Mouse (Mus musculus): Measurements from ENCODE around the gene Cldn4.

Cldn4 gene

GRCm38 (mm10) chr5:134946857-134947255, at the start of gene Cldn4:
Cldn4 (minus strand) TSS chr5:134946934.
- in situ Hi-C loops (cut with MboI, MseI), result no loop called here

DNA sequence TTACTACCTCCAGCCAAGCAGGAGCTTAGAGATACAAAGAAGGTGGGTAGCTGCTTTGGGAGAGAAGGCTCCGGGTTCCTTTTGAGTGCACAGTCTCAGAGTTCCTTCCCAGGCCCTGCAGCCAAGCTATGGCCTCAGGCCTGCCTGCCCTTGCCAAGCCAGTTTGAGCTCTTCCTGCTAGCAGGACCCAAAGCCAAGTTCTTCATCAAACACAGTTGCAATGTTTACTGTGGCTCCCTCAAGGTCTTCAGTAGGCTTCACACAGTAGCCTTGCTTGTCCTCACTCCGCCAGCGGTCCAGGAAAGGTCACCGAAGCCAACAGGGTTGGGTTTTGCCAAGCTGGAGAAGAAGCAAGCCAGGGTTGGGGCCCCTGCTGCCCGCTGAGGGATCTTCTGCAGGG, 45.8 kb upstream of the Cldn4 start:
- in situ Hi-C loops (cut with MboI, MseI), result no loop called here

DNA sequence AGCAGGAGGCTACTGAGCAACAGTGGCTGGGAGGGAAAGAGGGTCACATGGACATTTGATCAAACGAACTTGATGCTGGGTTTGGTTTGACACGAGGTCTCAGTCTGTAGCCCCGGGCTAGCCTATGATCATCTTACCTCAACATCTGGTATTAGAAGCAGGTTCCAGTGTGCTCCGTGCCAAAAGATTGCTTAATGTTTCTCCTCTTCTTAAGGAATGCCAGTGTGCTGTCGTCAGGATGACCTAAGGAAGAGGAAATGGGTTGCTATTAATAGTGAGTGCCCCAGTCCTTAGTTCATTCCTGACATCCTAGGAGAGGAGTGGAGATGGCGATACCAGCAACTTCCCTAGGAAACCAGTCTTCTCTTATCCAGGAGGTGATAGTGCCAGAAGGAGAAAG, 43.0 kb upstream of the Cldn4 start:
- in situ Hi-C loops (cut with MboI, MseI), result no loop called here

- in situ Hi-C loops (cut with MboI, MseI), result no loop called here
Observed at GRCm38 (mm10) chr5:134989166-134989565, 42.4 kb upstream of the Cldn4 start.

GRCm38 (mm10) chr5:134986298-134987268, 39.8 kb upstream of the Cldn4 start:
- in situ Hi-C loops (cut with MboI, MseI), result no loop called here

DNA sequence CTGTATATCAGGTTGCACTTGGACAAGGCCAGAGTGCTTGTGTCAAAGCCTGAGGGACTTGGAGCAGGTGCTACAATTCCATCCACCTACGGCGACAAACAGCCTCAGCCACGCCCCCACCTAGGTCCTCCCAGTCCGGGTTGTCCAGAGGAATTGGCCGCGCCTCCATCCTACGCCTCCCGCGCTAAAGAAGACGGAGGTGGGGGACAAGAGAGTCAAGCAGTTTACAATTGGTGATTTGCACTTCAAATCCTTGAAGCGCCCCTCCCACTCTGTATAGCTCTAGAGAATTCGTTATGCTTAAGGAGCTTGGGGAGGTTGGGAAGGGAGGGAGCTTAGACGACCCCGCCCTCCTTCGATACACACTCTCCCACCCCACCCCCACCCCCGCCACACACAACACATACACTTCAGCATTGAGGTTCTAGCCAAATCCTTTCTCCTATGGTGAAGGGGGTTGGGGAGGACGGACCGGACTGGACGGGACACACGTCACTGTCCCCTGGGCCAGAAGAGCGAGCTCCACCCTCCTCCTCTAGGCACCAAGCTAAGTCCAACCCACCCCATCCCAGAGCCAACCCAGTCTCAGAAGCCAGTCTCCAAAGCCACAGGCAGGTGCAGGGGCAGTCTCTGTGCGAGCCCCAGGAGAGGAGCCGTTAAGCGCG, 39.0 kb upstream of the Cldn4 start, which contains the start of gene Cldn3:
Cldn3 (plus strand) TSS at position 582 of the 665 bp plus-strand sequence.
- in situ Hi-C loops (cut with MboI, MseI), result no loop called here

- in situ Hi-C loops (cut with MboI, MseI), result no loop called here
Observed at GRCm38 (mm10) chr5:134983771-134984170, 37.0 kb upstream of the Cldn4 start.

DNA sequence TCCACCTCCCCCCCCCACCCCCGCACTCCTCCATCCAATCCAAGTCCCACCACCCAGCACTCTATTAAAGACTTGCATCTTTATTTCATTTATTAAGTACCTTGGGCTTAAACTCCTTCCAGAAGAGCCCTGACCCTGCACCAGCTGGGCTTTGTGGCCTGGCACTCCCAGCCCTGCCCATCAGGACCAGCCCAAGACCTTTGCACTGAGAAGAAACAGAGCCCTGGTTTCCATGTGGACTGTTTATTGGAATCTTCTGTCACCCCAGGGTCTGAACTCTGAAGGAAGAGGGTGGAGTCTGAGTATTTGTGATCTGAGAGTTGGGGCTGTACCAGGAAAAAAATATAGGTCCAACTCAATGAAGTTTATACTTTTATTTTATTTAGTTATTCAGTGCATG, 36.4 kb upstream of the Cldn4 start:
- in situ Hi-C loops (cut with MboI, MseI), result no loop called here

DNA sequence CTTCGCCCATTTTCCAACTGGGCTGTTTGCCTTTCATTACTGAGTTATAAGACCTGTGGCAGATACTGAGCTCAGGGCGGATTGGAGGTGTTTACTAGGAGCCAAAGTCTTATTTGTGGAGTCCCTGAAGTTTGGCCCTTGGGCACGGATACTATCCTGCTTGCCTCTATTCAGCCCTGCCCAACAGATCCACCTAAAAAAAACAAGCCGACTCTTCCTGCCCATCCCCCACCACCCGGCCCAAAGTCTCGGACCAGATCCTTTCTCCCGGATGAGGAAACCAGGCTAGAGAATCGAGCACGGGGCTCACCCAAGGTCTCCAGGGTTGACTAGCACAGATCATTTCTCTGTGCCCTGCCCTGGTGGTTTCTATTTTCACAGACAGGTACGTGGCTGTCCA, 34.4 kb upstream of the Cldn4 start:
- in situ Hi-C loops (cut with MboI, MseI), result no loop called here

DNA sequence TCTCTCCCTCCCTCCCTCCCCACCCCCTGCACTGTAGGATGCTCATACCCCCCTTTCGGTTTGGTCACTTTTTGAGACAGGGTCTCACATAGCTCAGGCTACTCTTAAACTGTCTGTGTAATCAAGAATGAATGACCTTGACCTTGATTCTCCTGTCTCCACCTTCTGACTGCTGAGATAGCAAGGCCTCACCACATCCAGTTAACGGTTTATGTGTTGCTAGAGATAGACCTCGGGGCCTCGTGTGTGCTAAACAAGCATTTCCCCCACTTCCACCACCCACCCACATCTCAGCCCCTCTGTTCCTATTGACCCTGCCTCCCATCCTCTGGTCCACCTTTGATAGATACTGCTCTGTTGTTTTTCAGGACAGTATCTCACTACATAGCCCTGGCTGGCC, 31.1 kb upstream of the Cldn4 start:
- in situ Hi-C loops (cut with MboI, MseI), result no loop called here

DNA sequence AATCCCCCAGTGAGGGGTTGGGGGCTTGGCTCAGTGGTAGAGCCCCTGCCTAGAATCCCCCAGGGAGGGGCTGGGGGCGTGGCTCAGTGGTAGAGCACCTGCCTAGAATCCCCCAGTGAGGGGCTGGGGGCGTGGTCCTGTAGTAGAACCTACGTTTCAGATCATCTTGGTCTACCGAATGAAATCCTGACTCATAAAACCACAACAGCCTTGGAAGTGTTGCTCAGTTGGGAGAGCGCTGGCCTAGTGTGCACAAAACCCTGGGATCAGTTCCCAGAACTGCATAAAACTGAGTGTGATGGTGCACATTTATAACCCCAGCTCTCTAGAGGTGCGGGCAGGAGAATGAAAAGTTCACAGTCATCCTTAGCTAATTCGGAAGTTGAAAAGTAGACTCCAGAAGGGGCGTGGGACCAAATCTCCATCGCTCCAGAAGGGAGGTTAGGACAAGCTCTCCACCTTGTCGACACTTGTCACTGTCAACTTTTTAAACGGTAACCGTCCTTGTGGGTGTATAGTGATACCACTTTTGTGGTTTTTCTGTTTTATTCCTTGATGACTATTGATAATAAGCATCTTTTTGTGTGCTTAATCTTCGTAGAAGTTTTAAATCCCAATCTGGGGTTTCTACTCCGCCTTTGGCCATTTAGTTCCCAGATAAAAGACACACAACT, 30.0 kb upstream of the Cldn4 start:
- in situ Hi-C loops (cut with MboI, MseI), result no loop called here

DNA sequence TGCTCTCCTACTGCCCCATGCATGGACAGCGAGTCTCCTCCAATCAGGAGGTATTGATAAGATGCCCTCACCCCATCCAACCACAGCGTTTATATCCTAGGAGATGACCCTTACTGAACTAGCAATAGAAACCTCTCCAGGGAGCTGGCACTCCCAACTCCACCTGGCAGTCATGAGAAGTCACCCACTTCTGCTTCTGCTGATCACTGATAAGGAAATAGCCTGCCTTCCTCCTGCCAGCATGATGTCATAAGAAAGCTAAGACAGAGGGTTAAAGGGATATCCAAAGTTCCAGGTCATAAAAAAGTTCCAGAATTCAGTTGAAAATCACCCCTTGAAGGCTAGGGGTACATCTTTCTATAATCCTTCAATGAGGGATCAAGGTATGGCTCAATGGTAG, 29.4 kb upstream of the Cldn4 start:
- in situ Hi-C loops (cut with MboI, MseI), result no loop called here

- in situ Hi-C loops (cut with MboI, MseI), result no loop called here
Observed at GRCm38 (mm10) chr5:134974921-134975320, 28.2 kb upstream of the Cldn4 start.

GRCm38 (mm10) chr5:134974294-134974693, 27.6 kb upstream of the Cldn4 start:
- in situ Hi-C loops (cut with MboI, MseI), result no loop called here

DNA sequence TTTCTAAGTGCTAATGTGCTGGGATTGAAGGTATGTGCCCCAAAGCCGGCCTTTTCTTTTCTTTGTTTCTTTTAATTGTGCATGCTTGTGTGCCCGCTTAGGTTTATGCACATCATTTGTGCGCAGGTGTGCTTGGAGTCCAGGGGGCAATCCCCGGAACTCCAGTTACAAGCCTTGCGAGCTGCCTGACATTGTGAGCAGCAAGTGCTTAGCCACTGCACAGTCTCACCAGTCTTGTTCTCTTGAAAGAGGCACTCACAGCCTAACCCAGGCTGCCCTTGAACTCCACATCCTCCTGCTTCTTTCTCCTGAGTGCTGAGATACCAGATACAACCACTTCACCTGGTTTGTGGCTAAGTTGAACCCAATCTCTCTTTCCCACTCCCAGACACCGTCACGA, 26.8 kb upstream of the Cldn4 start:
- in situ Hi-C loops (cut with MboI, MseI), result no loop called here

DNA sequence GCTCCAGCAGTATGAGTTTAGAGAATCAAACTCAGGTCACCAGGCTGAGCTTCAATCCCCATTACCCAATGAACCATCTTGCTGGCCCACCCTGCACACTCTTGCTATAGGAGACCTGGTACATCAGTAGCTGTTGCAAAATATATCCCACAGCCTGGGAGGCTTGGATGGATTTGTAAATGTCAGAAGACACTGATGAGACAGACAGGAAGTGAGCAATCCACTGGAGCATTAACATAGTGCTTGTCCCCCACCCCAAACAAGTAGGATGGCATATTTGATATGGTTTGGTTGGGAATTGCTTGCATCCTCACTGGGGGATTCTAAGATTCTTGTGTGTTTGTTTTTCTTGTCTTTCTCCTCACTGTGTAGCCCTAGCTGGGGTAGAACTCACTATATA, 26.3 kb upstream of the Cldn4 start:
- in situ Hi-C loops (cut with MboI, MseI), result no loop called here

GRCm38 (mm10) chr5:134970671-134971070, 23.9 kb upstream of the Cldn4 start:
- in situ Hi-C loops (cut with MboI, MseI), result no loop called here

- in situ Hi-C loops (cut with MboI, MseI), result loop anchor here (5.0 kb wide), 1 partner anchor 45 kb away; no protein-coding TSS in a partner anchor
Observed at GRCm38 (mm10) chr5:134967164-134967944, 20.6 kb upstream of the Cldn4 start.

DNA sequence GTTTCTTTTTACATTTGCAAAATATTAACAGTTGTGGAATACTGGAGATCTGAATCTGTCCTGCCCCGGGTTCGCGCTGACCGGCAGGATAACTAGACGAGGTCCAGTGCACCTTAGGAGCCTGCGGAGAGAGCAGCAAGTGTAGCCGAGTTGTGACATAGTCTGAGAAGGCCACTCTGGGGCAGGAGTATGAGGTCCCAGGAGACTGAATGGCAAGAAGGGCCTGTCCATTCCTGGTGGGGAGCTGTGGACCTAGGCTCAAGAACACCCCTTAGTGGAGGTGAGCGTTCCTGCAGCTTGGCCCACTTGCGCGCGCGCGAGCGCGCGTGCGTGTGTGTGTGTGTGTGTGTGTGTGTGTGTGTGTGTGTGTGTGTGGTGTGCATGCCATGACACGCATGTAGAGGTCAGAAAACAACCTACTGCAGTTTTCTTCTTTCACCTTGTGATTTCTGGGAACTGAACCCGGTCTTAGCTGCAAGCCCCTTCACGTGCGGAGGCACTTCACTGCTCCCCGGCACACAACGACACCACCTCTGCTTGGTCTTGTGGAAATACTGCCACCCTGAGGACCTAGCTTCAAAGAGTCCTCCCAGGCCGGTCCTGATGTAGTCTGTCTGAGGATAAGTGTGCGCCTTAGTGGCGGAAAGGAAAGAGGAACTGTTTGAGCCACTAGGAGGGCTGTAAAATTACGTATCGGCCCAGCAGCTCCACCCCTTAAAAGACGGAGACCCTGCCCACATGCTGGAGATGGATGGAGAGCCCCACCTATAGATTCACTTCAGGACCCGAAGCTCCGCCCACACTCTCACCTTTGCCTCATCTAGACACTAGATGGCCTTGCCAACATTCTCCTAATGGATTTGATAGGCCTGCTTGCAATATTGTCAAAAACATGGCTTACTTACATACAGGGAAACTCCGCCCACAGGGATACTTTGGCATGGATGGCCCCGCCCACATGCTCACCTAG, 19.4 kb upstream of the Cldn4 start:
- in situ Hi-C loops (cut with MboI, MseI), result loop anchor here (5.0 kb wide), 1 partner anchor 44 kb away; no protein-coding TSS in a partner anchor

- in situ Hi-C loops (cut with MboI, MseI), result loop anchor here (5.0 kb wide), 1 partner anchor 43 kb away; no protein-coding TSS in a partner anchor
Observed at GRCm38 (mm10) chr5:134965473-134965851, 18.7 kb upstream of the Cldn4 start.

Data from T-helper 2 cell (primary cell).